Mouse (Mus musculus): ENCODE measurements at regions not wholly inside any gene's neighbourhood (a gene's known extent, or its start where the extent isn't known, plus 50 kb on each side); places are given as distances from the start of the nearest gene placed in this dataset.

DNA sequence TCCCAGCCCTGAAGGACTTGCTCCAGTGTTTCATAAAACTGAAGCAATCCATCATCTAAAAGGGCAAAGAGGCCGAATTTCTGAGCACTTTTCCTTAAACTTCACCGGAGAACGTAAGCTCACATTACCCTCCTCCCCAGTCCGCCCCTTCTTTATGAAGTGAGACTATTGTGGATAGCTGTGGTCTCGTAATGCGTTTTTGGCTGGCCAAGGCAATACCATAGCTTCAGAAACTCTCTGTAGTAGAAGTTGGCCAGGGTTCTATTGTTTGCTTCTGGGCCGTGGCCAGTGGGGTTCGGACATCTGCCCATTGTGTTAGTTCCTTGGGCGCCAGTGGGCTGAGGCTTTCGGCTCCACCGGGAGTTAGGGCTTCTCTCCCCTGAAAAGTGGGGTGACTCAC lies 301.7 kb upstream of the Sox9 start:
- H3K27me3 ChIP-seq (ENCODE audit: control insufficient read depth, insufficient read depth, low read length) = no peaks in the 10 kb centered on the region
- peak overlapping the region; percentile 21; the same call in 1 of the 2 replicates for H3K4me2 ChIP-seq (replicated peaks; ENCODE audit: low read depth)
- TF ChIP-seq EP300 (optimal IDR thresholded peaks at IDR 0.05) = no peak
- no peak for TF ChIP-seq CTCF (IDR thresholded peaks at IDR 0.05; ENCODE audit: low read depth)
- WGBS = 54% methylated on average over 11 of the region's 11 CpGs
- no peaks in the 10 kb centered on the region for H3K4me1 ChIP-seq (replicated peaks; ENCODE audit: control insufficient read depth, insufficient read depth)
- no peak overlapping the region for H3K27ac ChIP-seq (replicated peaks)
- H3K9me3 ChIP-seq (ENCODE audit: control insufficient read depth, low read length) = no peaks in the 10 kb centered on the region
- ATAC-seq (ENCODE audit: low FRiP score, low TSS enrichment) (no peak), DNase-seq (ENCODE audit: low spot score) (no peak)
- no peaks in the 10 kb centered on the region for H3K36me3 ChIP-seq (ENCODE audit: control insufficient read depth, insufficient read depth, low read length)
- H3K4me3 ChIP-seq (ENCODE audit: low read depth, low read length) = no peak overlapping the region
- no peak overlapping the region for H3K9ac ChIP-seq (ENCODE audit: low read length)

DNA sequence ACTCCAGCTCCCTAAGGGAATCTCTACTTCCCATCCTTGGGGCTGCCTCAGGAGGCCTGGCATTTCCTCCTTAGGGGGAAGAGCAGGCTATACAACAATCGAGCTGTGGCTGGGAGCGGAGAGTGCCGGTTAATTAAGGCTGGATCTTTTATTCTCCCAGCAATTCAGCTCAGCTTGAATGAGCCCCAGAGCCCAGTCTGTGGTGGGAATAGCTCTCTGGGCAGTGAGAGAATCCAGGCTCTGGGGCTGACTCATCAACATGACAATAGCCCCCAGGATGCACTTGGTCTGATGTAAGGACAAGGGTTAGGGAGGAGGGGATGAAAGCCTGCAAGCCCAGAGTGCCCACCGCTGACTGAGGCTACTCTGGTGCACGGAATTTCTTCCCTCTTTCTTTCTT lies 280.2 kb upstream of the Sox9 start:
- H3K27me3 ChIP-seq (ENCODE audit: control insufficient read depth, insufficient read depth, low read length) = no peaks in the 10 kb centered on the region
- no peak overlapping the region for H3K4me3 ChIP-seq (ENCODE audit: low read depth, low read length)
- H3K4me2 ChIP-seq (replicated peaks; ENCODE audit: low read depth) = no peak overlapping the region
- 16% methylated on average over 5 of the region's 5 CpGs for WGBS
- no peak for DNase-seq (ENCODE audit: low spot score)
- TF ChIP-seq EP300 (optimal IDR thresholded peaks at IDR 0.05) (no peak), CTCF (IDR thresholded peaks at IDR 0.05; ENCODE audit: low read depth) (no peak)
- H3K9me3 ChIP-seq (ENCODE audit: control insufficient read depth, low read length) = no peaks in the 10 kb centered on the region
- no peak overlapping the region for H3K27ac ChIP-seq (replicated peaks)
- no peak overlapping the region for H3K9ac ChIP-seq (ENCODE audit: low read length)
- ATAC-seq (ENCODE audit: low FRiP score, low TSS enrichment) = no peak
- no peaks in the 10 kb centered on the region for H3K36me3 ChIP-seq (ENCODE audit: control insufficient read depth, insufficient read depth, low read length)
- H3K4me1 ChIP-seq (replicated peaks; ENCODE audit: control insufficient read depth, insufficient read depth) = no peaks in the 10 kb centered on the region

DNA sequence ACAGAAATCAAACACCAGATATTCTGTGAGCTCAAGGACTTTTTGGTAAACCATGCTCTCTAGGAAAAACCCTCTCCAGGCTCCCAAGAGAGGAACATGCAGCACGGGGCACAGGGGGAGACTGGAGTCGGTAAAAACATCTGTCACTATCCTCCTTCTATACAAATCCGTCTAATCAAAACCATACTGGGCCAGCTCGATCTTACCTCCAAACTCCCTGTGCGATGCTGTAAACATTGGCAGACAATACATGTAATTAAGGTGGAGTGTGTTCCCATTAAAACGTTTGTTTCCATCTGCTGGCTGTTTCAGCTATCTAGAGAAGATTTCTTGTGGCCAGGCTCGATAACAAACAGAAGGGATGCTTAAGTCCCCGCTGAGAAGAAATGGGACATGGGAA lies 262.9 kb upstream of the Sox9 start:
- no peak overlapping the region for H3K4me3 ChIP-seq (ENCODE audit: low read depth, low read length)
- no peaks in the 10 kb centered on the region for H3K4me1 ChIP-seq (replicated peaks; ENCODE audit: control insufficient read depth, insufficient read depth)
- H3K9me3 ChIP-seq (ENCODE audit: control insufficient read depth, low read length) = no peaks in the 10 kb centered on the region
- no peak for TF ChIP-seq CTCF (IDR thresholded peaks at IDR 0.05; ENCODE audit: low read depth)
- no peaks in the 10 kb centered on the region for H3K27me3 ChIP-seq (ENCODE audit: control insufficient read depth, insufficient read depth, low read length)
- ATAC-seq (ENCODE audit: low FRiP score, low TSS enrichment) (no peak), DNase-seq (ENCODE audit: low spot score) (no peak)
- no peaks in the 10 kb centered on the region for H3K36me3 ChIP-seq (ENCODE audit: control insufficient read depth, insufficient read depth, low read length)
- H3K27ac ChIP-seq (replicated peaks) = no peak overlapping the region
- WGBS = 61% methylated on average over 8 of the region's 8 CpGs
- H3K9ac ChIP-seq (ENCODE audit: low read length) = no peak overlapping the region
- no peak overlapping the region for H3K4me2 ChIP-seq (replicated peaks; ENCODE audit: low read depth)

DNA sequence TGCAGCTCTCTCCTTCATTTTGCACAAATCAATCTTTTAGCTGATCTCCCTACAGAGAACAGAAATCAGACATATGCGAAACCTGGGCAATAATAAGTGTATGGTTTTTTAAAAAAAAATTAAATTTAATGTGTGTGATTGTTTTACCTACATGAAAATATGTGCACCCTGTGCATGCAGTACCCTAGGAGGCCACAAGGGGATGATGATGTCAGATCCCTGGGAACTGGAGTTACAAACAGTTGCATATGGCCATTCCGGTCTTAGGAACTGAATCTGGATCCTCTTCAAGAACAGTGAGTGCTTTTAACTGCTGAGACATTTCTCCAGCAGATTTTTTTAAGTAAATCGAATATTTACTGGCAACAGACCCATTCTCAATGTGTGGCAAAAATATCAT lies 257.0 kb upstream of the Sox9 start:
- no peak overlapping the region for H3K4me2 ChIP-seq (replicated peaks; ENCODE audit: low read depth)
- no peaks in the 10 kb centered on the region for H3K27me3 ChIP-seq (ENCODE audit: control insufficient read depth, insufficient read depth, low read length)
- no peaks in the 10 kb centered on the region for H3K4me1 ChIP-seq (replicated peaks; ENCODE audit: control insufficient read depth, insufficient read depth)
- H3K27ac ChIP-seq (replicated peaks) = no peak overlapping the region
- 0 out of 2 replicates have a peak, but pooled peaks have one; percentile 15 for TF ChIP-seq CTCF (IDR thresholded peaks at IDR 0.05; ENCODE audit: low read depth)
- TF ChIP-seq EP300 (optimal IDR thresholded peaks at IDR 0.05) = no peak
- H3K9ac ChIP-seq (ENCODE audit: low read length) = no peak overlapping the region
- 85% methylated on average over 3 of the region's 3 CpGs for WGBS
- no peaks in the 10 kb centered on the region for H3K36me3 ChIP-seq (ENCODE audit: control insufficient read depth, insufficient read depth, low read length)
- H3K4me3 ChIP-seq (ENCODE audit: low read depth, low read length) = no peak overlapping the region
- ATAC-seq (ENCODE audit: low FRiP score, low TSS enrichment) = no peak
- DNase-seq (ENCODE audit: low spot score) = no peak
- no peaks in the 10 kb centered on the region for H3K9me3 ChIP-seq (ENCODE audit: control insufficient read depth, low read length)

DNA sequence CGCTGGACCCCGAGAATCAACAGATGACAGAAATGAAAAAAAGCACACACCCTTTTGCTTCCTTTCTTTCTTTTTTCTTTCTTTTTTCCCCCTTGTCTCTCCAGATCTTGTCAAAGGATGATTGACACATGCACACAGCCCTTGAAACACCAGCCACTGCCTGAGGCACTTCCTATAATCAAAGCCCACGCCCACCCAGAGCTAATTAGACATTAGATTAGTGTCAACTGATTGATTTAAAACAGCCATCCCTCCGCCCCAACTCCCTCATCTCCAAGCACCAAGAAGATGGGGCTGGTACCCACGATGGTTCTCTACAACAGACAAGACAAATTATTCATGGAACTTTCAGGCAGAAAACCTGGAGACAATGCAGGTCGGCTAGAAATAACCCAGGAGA lies 239.5 kb upstream of the Sox9 start:
- Histone ChIP-seq H3K4me3 (ENCODE audit: low read depth, low read length) (no peak overlapping the region), H3K4me1 (replicated peaks; ENCODE audit: control insufficient read depth, insufficient read depth) (no peaks in the 10 kb centered on the region), H3K4me2 (replicated peaks; ENCODE audit: low read depth) (no peak overlapping the region), H3K9me3 (ENCODE audit: control insufficient read depth, low read length) (no peaks in the 10 kb centered on the region), H3K9ac (ENCODE audit: low read length) (no peak overlapping the region), H3K27ac (replicated peaks) (no peak overlapping the region), H3K36me3 (ENCODE audit: control insufficient read depth, insufficient read depth, low read length) (no peaks in the 10 kb centered on the region), H3K27me3 (ENCODE audit: control insufficient read depth, insufficient read depth, low read length) (no peaks in the 10 kb centered on the region)
- TF ChIP-seq CTCF (IDR thresholded peaks at IDR 0.05; ENCODE audit: low read depth) = no peak
- TF ChIP-seq EP300 (optimal IDR thresholded peaks at IDR 0.05) = no peak
- no peak for ATAC-seq (ENCODE audit: low FRiP score, low TSS enrichment)
- WGBS = 46% methylated on average over 6 of the region's 6 CpGs
- DNase-seq (ENCODE audit: low spot score) = no peak

DNA sequence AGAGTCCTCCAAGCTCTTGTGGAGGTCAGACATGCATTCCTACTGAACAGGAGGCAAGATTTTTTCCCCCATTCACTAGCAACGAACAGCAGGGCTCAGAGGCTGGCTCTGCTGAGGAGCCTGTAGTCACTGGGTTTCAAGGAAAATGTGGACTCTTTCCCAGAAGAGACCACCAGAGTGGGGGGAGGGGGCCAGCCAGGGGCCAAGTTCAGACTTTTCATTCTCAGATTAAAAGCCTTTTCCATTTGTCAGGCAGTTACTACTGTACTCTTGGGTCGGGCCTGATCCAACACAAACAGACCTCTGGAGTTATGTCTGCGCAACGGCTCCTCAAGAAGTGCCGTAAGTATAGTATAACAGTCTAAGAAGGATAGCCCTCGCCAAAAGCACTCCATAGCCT lies 238.6 kb upstream of the Sox9 start:
- H3K27ac ChIP-seq (replicated peaks) = no peak overlapping the region
- H3K36me3 ChIP-seq (ENCODE audit: control insufficient read depth, insufficient read depth, low read length) = no peaks in the 10 kb centered on the region
- no peak overlapping the region for H3K4me2 ChIP-seq (replicated peaks; ENCODE audit: low read depth)
- H3K9me3 ChIP-seq (ENCODE audit: control insufficient read depth, low read length) = no peaks in the 10 kb centered on the region
- no peaks in the 10 kb centered on the region for H3K27me3 ChIP-seq (ENCODE audit: control insufficient read depth, insufficient read depth, low read length)
- no peak overlapping the region for H3K9ac ChIP-seq (ENCODE audit: low read length)
- no peak overlapping the region for H3K4me3 ChIP-seq (ENCODE audit: low read depth, low read length)
- ATAC-seq (ENCODE audit: low FRiP score, low TSS enrichment) (no peak), DNase-seq (ENCODE audit: low spot score) (no peak)
- 61% methylated on average over 6 of the region's 6 CpGs for WGBS
- TF ChIP-seq EP300 (optimal IDR thresholded peaks at IDR 0.05) (no peak), CTCF (IDR thresholded peaks at IDR 0.05; ENCODE audit: low read depth) (no peak)
- no peaks in the 10 kb centered on the region for H3K4me1 ChIP-seq (replicated peaks; ENCODE audit: control insufficient read depth, insufficient read depth)
